Mouse (Mus musculus) WW6 (cell line): ENCODE data around the gene Zfp941.
"Not testable (repeated sequence)": the region's sequence is repeated elsewhere in the genome, so short reads cannot be mapped to it uniquely, and the experiment has no call there.

Experiments used
- DNase-seq: peaks from one replicate; pipeline ENCODE4 v3.0.0-alpha.2; 2013; ENCODE audit warnings: low read depth, low spot score

Zfp941 gene

DNA sequence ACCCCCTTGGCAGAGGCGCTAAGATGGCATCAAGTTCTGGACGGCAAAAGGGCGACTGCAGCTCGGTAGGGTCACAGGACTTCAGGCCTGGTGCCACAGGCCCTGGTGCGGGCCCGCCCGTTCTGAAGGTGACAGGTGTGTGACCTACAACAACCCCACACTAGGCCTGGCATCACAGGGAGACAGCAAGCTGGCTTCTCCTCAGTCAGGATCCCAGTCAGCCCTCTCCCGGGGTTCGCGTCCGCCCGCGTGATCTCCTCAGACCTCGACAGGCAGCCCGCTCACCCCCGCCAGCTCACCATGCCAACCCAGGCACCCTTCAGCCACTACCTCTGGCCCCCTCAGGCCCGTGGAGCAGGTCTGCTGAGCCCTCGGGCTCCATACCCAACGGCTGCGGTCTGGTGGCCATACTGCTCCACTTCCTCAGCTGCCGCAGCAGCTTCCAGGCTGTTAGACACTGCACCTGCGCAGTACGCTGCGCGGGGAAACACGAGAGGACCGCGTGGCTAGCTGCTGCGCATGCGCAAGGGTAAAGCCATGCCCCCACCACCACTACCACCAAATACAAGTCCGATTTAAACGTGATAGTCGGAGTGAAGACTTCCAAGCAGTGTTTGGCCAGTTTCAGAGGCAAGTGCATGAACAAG is 34.4 kb downstream of the Zfp941 start, which contains the start of gene Syce1:
Gene Syce1 (minus strand): TSS at position 447 of the 647 bp plus-strand sequence.
- no peak for DNase-seq

DNA sequence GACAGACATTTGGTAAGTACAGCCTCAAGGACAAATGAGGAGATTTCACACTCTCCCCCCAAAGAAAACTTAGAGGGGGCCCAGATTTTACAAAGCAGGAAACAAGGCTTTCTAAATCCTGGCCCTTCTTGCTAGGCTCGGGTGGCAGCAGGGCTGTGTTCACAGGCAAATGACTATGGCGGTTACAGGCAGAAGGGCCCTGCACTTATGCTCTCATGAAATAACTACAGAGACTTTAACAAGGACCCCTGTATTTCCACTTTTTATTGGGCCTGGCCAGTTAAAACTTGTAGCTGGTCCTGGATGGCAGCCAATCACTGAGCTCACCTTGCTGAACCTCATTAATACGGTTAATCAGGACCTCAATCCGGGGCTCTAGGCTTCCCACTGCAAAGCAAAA is 41.4 kb downstream of the Zfp941 start:
- no peak for DNase-seq

GRCm38 (mm10) chr7:140765888-140766739 is 55.9 kb downstream of the Zfp941 start:
- no peak for DNase-seq

GRCm38 (mm10) chr7:140765391-140765790 is 56.6 kb downstream of the Zfp941 start:
- DNase-seq, result not testable (repeated sequence)

GRCm38 (mm10) chr7:140763447-140764020 is 58.4 kb downstream of the Zfp941 start, which contains the start of gene Cyp2e1:
Gene Cyp2e1, plus strand, starts transcription at chr7:140763739.
- no peak for DNase-seq

DNA sequence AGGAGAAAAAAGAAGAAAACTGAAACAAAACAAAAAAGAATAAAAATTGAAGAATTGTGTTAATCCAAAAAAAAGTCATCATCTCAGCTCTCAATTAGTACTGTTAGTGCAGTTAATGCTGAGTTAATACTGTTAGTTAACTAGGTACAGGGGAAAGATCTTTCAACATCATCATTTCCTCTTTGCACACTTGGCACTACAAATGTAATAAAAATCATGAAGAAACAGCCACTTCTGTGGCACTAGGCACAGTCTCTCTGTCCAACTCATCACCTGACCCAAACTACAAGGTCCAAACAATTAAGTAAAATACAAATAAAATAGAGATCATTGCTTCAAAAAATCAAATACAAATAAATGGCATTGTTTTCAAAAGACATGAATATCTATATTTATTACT is 61.3 kb downstream of the Zfp941 start:
- DNase-seq, result no peak
